Mouse (Mus musculus): ENCODE results near the gene 2310057M21Rik.

The 2310057M21Rik gene

GRCm38 (mm10) chr7:131318340-131318739 lies 44.2 kb downstream of the 2310057M21Rik start:
- no peak for DNase-seq (ENCODE audit: low spot score)

DNA sequence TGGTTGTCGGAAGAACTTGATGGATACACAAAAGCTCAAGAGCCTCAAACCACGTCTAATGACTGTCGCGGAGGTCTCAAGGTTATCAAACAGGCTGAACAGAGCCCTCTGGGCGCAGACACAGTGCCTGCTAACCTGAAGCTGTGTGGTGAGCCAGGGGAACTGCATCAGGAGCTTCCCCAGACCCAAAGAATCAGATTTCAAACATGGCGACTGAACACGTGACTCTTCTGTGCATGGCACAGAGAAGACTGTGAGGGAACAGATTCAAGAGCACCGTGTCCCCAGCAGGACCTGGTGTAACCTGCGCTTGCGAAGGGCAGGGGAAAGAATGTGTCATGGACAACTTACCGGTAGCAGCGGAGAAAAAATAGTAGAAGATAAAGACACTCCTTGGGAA lies 45.0 kb downstream of the 2310057M21Rik start:
- DNase-seq (ENCODE audit: low spot score): no peak

DNA sequence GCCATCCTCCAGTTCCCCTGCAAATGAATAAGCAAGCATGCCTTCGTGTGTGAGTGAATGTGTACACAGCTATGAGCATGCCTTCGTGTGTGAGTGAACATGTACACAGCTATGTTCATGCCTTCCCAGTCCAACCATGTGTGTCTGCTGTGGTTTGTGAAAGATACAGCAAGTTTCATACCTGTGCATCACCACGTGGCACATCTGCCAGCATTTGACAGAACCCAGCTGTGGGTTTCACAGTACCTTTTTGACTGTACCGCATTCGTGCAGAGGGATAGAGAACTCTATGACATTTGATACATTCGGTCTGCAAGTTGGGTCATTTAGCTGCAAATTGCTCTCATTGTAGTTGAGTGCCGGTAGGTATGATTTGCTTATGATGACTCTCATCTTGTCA lies 48.1 kb downstream of the 2310057M21Rik start:
- no peak for DNase-seq (ENCODE audit: low spot score)

DNA sequence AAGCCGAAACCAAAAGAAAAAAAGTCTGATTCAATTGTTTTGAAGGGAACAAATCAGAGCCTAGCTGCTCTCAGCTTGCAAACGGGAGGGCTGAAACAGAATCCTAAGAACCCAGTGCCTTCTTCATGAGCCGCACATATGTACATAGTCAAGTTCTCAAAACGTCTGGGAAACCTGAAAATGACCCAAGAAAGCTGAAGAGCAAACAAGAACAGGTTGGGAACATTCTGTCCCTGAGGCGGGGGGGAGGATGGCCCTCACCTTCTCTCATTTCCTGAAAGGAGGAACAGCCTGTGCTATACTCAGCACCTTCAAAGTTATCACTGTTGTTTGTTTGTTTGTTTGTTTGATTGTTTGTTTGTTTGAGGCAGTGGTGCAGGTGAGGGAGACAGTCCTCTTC lies 55.8 kb downstream of the 2310057M21Rik start:
- no peak for DNase-seq (ENCODE audit: low spot score)

GRCm38 (mm10) chr7:131303340-131303739 lies 59.2 kb downstream of the 2310057M21Rik start:
- no peak for DNase-seq (ENCODE audit: low spot score)

DNA sequence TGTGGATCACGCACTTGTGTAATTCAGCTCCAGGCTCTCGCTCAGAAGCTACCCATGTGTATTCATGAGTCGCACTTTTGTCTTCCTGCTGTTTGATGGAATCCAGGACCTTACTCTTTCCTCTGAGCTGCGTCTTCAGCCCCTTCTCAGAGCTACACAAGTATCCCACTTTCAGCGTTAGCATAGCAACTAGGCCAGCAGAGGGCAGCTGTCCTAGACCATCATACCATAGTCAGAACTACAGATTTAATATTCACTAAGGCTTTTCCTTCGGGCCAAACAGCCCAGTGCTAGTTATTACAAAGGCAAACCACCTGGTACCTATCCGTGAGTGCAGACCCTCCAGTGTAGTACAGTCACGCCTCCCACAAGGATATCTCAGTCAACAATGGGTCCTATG lies 65.4 kb downstream of the 2310057M21Rik start:
- no peak for DNase-seq (ENCODE audit: low spot score)

All from layer of hippocampus, adult 11-12 months (tissue).